Comparison of ENCODE assay signal across 12 mouse cellular contexts in genomic region chr2:68934651-68935050, GRCm38 (mm10).
DNase-seq lines count a peak whose midpoint lies in the region; ATAC-seq and TF ChIP-seq lines count a peak whose summit lies in the region.
"Had no signal": no experiment of that assay in that cellular context is flagged by ENCODE, and none has a peak within 500 bp of the region (broad histone marks: within the 10 kb centered on the region; RNA-seq: fewer than 3 reads in every experiment).

No protein-coding gene starts in this region.

- no peak overlapping the region for H3K4me3 ChIP-seq in forebrain, postnatal 0 days (ENCODE audit: low read depth, low read length)
- H3K4me3 ChIP-seq in forebrain, embryonic 15.5 days = no peak overlapping the region
- no peak overlapping the region for H3K4me3 ChIP-seq in liver, embryonic 11.5 days (ENCODE audit: low read depth, low read length)
- H3K4me3 ChIP-seq: embryonic facial prominence, embryonic 12.5 days; lung, embryonic 15.5 days had no signal

- no peak overlapping the region for H3K9ac ChIP-seq in forebrain, postnatal 0 days
- no peak overlapping the region for H3K9ac ChIP-seq in forebrain, embryonic 15.5 days (replicated peaks)
- H3K9ac ChIP-seq in liver, embryonic 11.5 days (ENCODE audit: low read depth, low read length) = no peak overlapping the region; the same call in 1 of the 2 replicates
- H3K9ac ChIP-seq: embryonic facial prominence, embryonic 12.5 days; lung, embryonic 15.5 days had no signal

- no peak overlapping the region for H3K27ac ChIP-seq in forebrain, postnatal 0 days (ENCODE audit: low read depth, low read length)
- no peak overlapping the region for H3K27ac ChIP-seq in forebrain, embryonic 15.5 days (replicated peaks)
- no peak overlapping the region for H3K27ac ChIP-seq in liver, embryonic 11.5 days (ENCODE audit: low read depth, low read length)
- H3K27ac ChIP-seq: embryonic facial prominence, embryonic 12.5 days; lung, embryonic 15.5 days had no signal

- H3K4me2 ChIP-seq in forebrain, postnatal 0 days (ENCODE audit: low read depth) = no peak overlapping the region
- no peak overlapping the region for H3K4me2 ChIP-seq in forebrain, embryonic 15.5 days (replicated peaks)
- peak overlapping the region; percentile 52 for H3K4me2 ChIP-seq in liver, embryonic 11.5 days
- H3K4me2 ChIP-seq: embryonic facial prominence, embryonic 12.5 days; lung, embryonic 15.5 days had no signal

- no peak for DNase-seq in forebrain, postnatal 0 days
- peak; percentile 27 for DNase-seq in urinary bladder, postnatal 14 days (ENCODE audit: low spot score)
- DNase-seq in urinary bladder, adult 2 months (ENCODE audit: low spot score) = no peak
- DNase-seq in liver, embryonic 11.5 days (ENCODE audit: low spot score) = peak; percentile 66
- DNase-seq in cerebellum, postnatal 14 days = no peak
- no peak for DNase-seq in gastrocnemius, postnatal 4 days (ENCODE audit: low spot score in 2 of 2)
- DNase-seq in embryo, embryonic 10 days (ENCODE audit: low spot score) = no peak
- DNase-seq: gastrocnemius, postnatal 25 days had no signal

- no peak for TF ChIP-seq CTCF in forebrain, postnatal 0 days (IDR thresholded peaks at IDR 0.05; ENCODE audit: low read depth)

- ATAC-seq in forebrain, postnatal 0 days = 0 out of 2 replicates have a peak, but pooled peaks have one; percentile 20
- no peak for ATAC-seq in forebrain, embryonic 15.5 days (replicated peaks)
- ATAC-seq in liver, embryonic 11.5 days (replicated peaks; ENCODE audit: low FRiP score) = peak; percentile 98
- ATAC-seq: Patski had no signal

- H3K36me3 ChIP-seq in forebrain, postnatal 0 days (ENCODE audit: insufficient read depth) = no peaks in the 10 kb centered on the region
- no peaks in the 10 kb centered on the region for H3K36me3 ChIP-seq in forebrain, embryonic 15.5 days
- H3K36me3 ChIP-seq in liver, embryonic 11.5 days (ENCODE audit: control insufficient read depth, insufficient read depth, low read length) = peaks cover 3% of the 10 kb centered on the region; the same call in 1 of the 2 replicates
- H3K36me3 ChIP-seq: lung, embryonic 15.5 days had no signal

- no peaks in the 10 kb centered on the region for H3K4me1 ChIP-seq in forebrain, postnatal 0 days (ENCODE audit: insufficient read depth)
- H3K4me1 ChIP-seq in forebrain, embryonic 15.5 days = 0 out of 2 replicates have a peak, but pooled peaks cover 5% of the 10 kb centered on the region
- H3K4me1 ChIP-seq in liver, embryonic 11.5 days (replicated peaks; ENCODE audit: control insufficient read depth, insufficient read depth, low read length) = peaks cover 37% of the 10 kb centered on the region
- H3K4me1 ChIP-seq: embryonic facial prominence, embryonic 12.5 days had no signal

- WGBS in forebrain, postnatal 0 days = 86% methylated on average over 6 of the region's 6 CpGs
- WGBS in forebrain, embryonic 15.5 days = 88% methylated on average over 6 of the region's 6 CpGs
- 29% methylated on average over 6 of the region's 6 CpGs for WGBS in liver, embryonic 11.5 days

- H3K27me3 ChIP-seq in forebrain, postnatal 0 days (ENCODE audit: insufficient read depth, low read length) = no peaks in the 10 kb centered on the region
- H3K27me3 ChIP-seq in forebrain, embryonic 15.5 days = no peaks in the 10 kb centered on the region
- H3K27me3 ChIP-seq in liver, embryonic 11.5 days (replicated peaks; ENCODE audit: control insufficient read depth, insufficient read depth, low read length) = no peaks in the 10 kb centered on the region
- H3K27me3 ChIP-seq: embryonic facial prominence, embryonic 12.5 days; lung, embryonic 15.5 days; Patski had no signal

- no peaks in the 10 kb centered on the region for H3K9me3 ChIP-seq in forebrain, postnatal 0 days (ENCODE audit: low read length)
- H3K9me3 ChIP-seq in forebrain, embryonic 15.5 days = no peaks in the 10 kb centered on the region
- no peaks in the 10 kb centered on the region for H3K9me3 ChIP-seq in liver, embryonic 11.5 days (ENCODE audit: control insufficient read depth, low read length)
- H3K9me3 ChIP-seq: embryonic facial prominence, embryonic 12.5 days; lung, embryonic 15.5 days had no signal

Comparison
In these comparisons a context has a peak if more than half of its experiments do, and no peak if none do; other contexts are left out.
1. DNase-seq: peak in urinary bladder, postnatal 14 days (single experiment) and liver, embryonic 11.5 days (single experiment); none in forebrain, postnatal 0 days (single experiment), urinary bladder, adult 2 months (single experiment), cerebellum, postnatal 14 days (0 of 2), gastrocnemius, postnatal 4 days (0 of 2) and embryo, embryonic 10 days (single experiment).